Mouse (Mus musculus) MEL (cell line): ENCODE measurements around the gene Slc22a23. TPM values are rescaled to one million over a fixed set of nuclear protein-coding genes. Genes with fewer than 3 reads are reported as not detected.

Experiments
- DNase-seq: peaks from one replicate; pipeline ENCODE4 v3.0.0; 2011; ENCODE audit warnings: low read depth, low spot score
- H3K27ac ChIP-seq: 2 replicates; pipeline ENCODE4 v1.5.1; 2012; ENCODE audit warnings: low read depth, mild to moderate bottlenecking, control low read depth, low read length, moderate library complexity; ENCODE audit not compliant: control insufficient read depth
- H3K27me3 ChIP-seq, 2 experiments: fragments of 150-350 bp in 1 of 2; sonication (generic) in 1 of 2; 2 replicates each; pipeline ENCODE4 v1.6.1; 2012; ENCODE audit warnings: low read length in 2 of 2, mild to moderate bottlenecking in 2 of 2, improper control_type of control experiment in 1 of 2, moderate library complexity in 1 of 2; ENCODE audit not compliant: insufficient read depth in 2 of 2, control insufficient read depth in 1 of 2
- H3K36me3 ChIP-seq, 2 experiments: 2 replicates each; pipeline ENCODE4 v1.6.1; 2012 to 2014; ENCODE audit warnings: low read length in 2 of 2, improper control_type of control experiment in 1 of 2, inconsistent platforms in 1 of 2, mild to moderate bottlenecking in 1 of 2; ENCODE audit not compliant: insufficient read depth in 2 of 2, control insufficient read depth in 1 of 2
- H3K4me1 ChIP-seq, 2 experiments: fragments of 150-350 bp in 1 of 2; sonication (generic) in 1 of 2; 2 replicates each; pipeline ENCODE4 v1.6.1; 2012; ENCODE audit warnings: low read length in 2 of 2, improper control_type of control experiment in 1 of 2, mild to moderate bottlenecking in 1 of 2; ENCODE audit not compliant: insufficient read depth in 2 of 2, control insufficient read depth in 1 of 2
- H3K4me3 ChIP-seq, 2 experiments: fragments of 150-350 bp in 1 of 2; sonication (generic) in 1 of 2; 2 replicates each; pipeline ENCODE4 v1.5.1; 2012; ENCODE audit warnings: low read depth in 2 of 2, low read length in 2 of 2, mild to moderate bottlenecking in 2 of 2, moderate library complexity in 2 of 2, control low read depth in 1 of 2, improper control_type of control experiment in 1 of 2; ENCODE audit not compliant: control insufficient read depth in 1 of 2, insufficient read depth in 1 of 2
- H3K79me2 ChIP-seq: 2 replicates; pipeline ENCODE4 v1.6.1; 2012; ENCODE audit warnings: mild to moderate bottlenecking, low read length, moderate library complexity; ENCODE audit not compliant: control insufficient read depth, poor library complexity, insufficient read depth
- H3K9ac ChIP-seq: 2 replicates; pipeline ENCODE4 v1.6.1; 2012; ENCODE audit warnings: low read depth, mild to moderate bottlenecking, control low read depth, low read length, moderate library complexity; ENCODE audit not compliant: control insufficient read depth, poor library complexity, severe bottlenecking
- H3K9me3 ChIP-seq: fragments of 150-350 bp; sonication (generic); replicated peaks from 2 replicates; pipeline ENCODE4 v1.6.1; 2012; ENCODE audit warnings: mild to moderate bottlenecking, low read length, improper control_type of control experiment, moderate library complexity; ENCODE audit not compliant: insufficient read depth
- BHLHE40 ChIP-seq: IDR thresholded peaks from 2 replicates; pipeline ENCODE4 v1.6.1; 2012; ENCODE audit warnings: low read depth, mild to moderate bottlenecking, inconsistent platforms, low read length, improper control_type of control experiment, borderline replicate concordance
- CHD1 ChIP-seq: IDR thresholded peaks from 2 replicates; pipeline ENCODE4 v1.6.1; 2012; ENCODE audit warnings: low read depth, mild to moderate bottlenecking, inconsistent platforms, low read length, improper control_type of control experiment
- CHD2 ChIP-seq: IDR thresholded peaks from 2 replicates; pipeline ENCODE4 v1.6.1; 2011; ENCODE audit warnings: low read length, improper control_type of control experiment
- CTCF ChIP-seq, 3 experiments: IDR thresholded peaks in 2 of 3; conservative IDR thresholded peaks in 1 of 3; 2 replicates each; pipeline ENCODE4 v1.5.1; 2011 to 2012; ENCODE audit warnings: low read length in 3 of 3, low read depth in 2 of 3, mild to moderate bottlenecking in 2 of 3, improper control_type of control experiment in 1 of 3, inconsistent platforms in 1 of 3, mixed read lengths in 1 of 3, moderate library complexity in 1 of 3; ENCODE audit not compliant: control insufficient read depth in 1 of 3, insufficient read depth in 1 of 3, poor library complexity in 1 of 3, severe bottlenecking in 1 of 3
- E2F4 ChIP-seq: IDR thresholded peaks from 2 replicates; pipeline ENCODE4 v1.6.1; 2011; ENCODE audit warnings: low read depth, low read length, improper control_type of control experiment, borderline replicate concordance
- EP300 ChIP-seq, 2 experiments: IDR thresholded peaks; 2 replicates each; pipeline ENCODE4 v1.6.1; 2011; ENCODE audit warnings: improper control_type of control experiment in 2 of 2, low read length in 2 of 2, low read depth in 1 of 2, mild to moderate bottlenecking in 1 of 2
- ETS1 ChIP-seq: IDR thresholded peaks from 2 replicates; pipeline ENCODE4 v1.6.1; 2012; ENCODE audit warnings: low read depth, mild to moderate bottlenecking, inconsistent platforms, low read length, improper control_type of control experiment, moderate library complexity
- HCFC1 ChIP-seq: IDR thresholded peaks from 2 replicates; pipeline ENCODE4 v1.6.1; 2012; ENCODE audit warnings: low read depth, mild to moderate bottlenecking, inconsistent platforms, low read length, improper control_type of control experiment, moderate library complexity
- JUND ChIP-seq: IDR thresholded peaks from 2 replicates; pipeline ENCODE4 v1.6.1; 2011; ENCODE audit warnings: low read depth, mild to moderate bottlenecking, improper control_type of control experiment, low read length
- KAT2A ChIP-seq: conservative IDR thresholded peaks from 2 replicates; pipeline ENCODE4 v1.6.1; 2012; ENCODE audit warnings: low read depth, low read length, improper control_type of control experiment, inconsistent platforms
- MAFK ChIP-seq: IDR thresholded peaks from 2 replicates; pipeline ENCODE4 v1.6.1; 2011; ENCODE audit warnings: low read depth, mild to moderate bottlenecking, low read length, improper control_type of control experiment, borderline replicate concordance
- MYC ChIP-seq: IDR thresholded peaks from 2 replicates; pipeline ENCODE4 v1.6.1; 2011; ENCODE audit warnings: low read depth, mild to moderate bottlenecking, low read length, improper control_type of control experiment, moderate library complexity
- NELFE ChIP-seq: IDR thresholded peaks from 2 replicates; pipeline ENCODE4 v1.6.1; 2011; ENCODE audit warnings: low read depth, low read length, improper control_type of control experiment
- POLR2AphosphoS5 ChIP-seq: IDR thresholded peaks from 2 replicates; pipeline ENCODE4 v1.6.1; 2012; ENCODE audit warnings: low read depth, borderline replicate concordance, mild to moderate bottlenecking, inconsistent platforms, low read length, moderate library complexity, mixed read lengths
- RAD21 ChIP-seq: IDR thresholded peaks from 2 replicates; pipeline ENCODE4 v1.6.1; 2011; ENCODE audit warnings: mild to moderate bottlenecking, low read depth, low read length, improper control_type of control experiment
- SIN3A ChIP-seq: IDR thresholded peaks from 2 replicates; pipeline ENCODE4 v1.6.1; 2012; ENCODE audit warnings: low read length, improper control_type of control experiment, inconsistent platforms
- SMC3 ChIP-seq: IDR thresholded peaks from 2 replicates; pipeline ENCODE4 v1.6.1; 2011; ENCODE audit warnings: low read depth, low read length, improper control_type of control experiment
- TAL1 ChIP-seq: IDR thresholded peaks from 2 replicates; pipeline ENCODE4 v1.6.1; 2012; ENCODE audit warnings: mild to moderate bottlenecking, inconsistent platforms, low read length, moderate library complexity, mixed read lengths
- TCF12 ChIP-seq: IDR thresholded peaks from 2 replicates; pipeline ENCODE4 v1.6.1; 2014; ENCODE audit warnings: low read depth, mild to moderate bottlenecking, inconsistent platforms, low read length, improper control_type of control experiment, moderate library complexity
- ZC3H11A ChIP-seq: IDR thresholded peaks from 2 replicates; pipeline ENCODE4 v1.6.1; 2012; ENCODE audit warnings: low read depth, mild to moderate bottlenecking, inconsistent platforms, low read length, improper control_type of control experiment
- ZNF384 ChIP-seq: IDR thresholded peaks from 2 replicates; pipeline ENCODE4 v1.6.1; 2012; ENCODE audit warnings: low read depth, mild to moderate bottlenecking, inconsistent platforms, low read length, improper control_type of control experiment
- polyA plus RNA-seq, 2 experiments: library from polyadenylated mRNA; stranded (reverse) in 1 of 2; unstranded in 1 of 2; fragments of >175 nt in 1 of 2; fragments of >200 nt in 1 of 2; gene quantifications; 2 replicates each; pipeline versions ENCODE4 v1.2.1 to v1.2.4; 2012; ENCODE audit warnings: low replicate concordance in 2 of 2, low read depth in 1 of 2; ENCODE audit not compliant: insufficient read length in 2 of 2, insufficient read depth in 1 of 2, missing spikeins in 1 of 2
- total RNA-seq: library from RNA; depleted of rRNA; stranded (reverse); fragments of 300-350 nt; gene quantifications from 2 replicates; pipeline ENCODE4 v1.2.3, GENCODE M21; 2012

Gene Slc22a23
- total and polyA plus RNA-seq, 3 experiments: 22.2 to 24.3 TPM; not detected in 1

- Histone ChIP-seq H3K4me3 (no peak overlapping the region), H3K9ac (no peak overlapping the region), H3K36me3 (peaks cover 0 to 9% of the 10 kb centered on the region in 2 experiments; a peak in 2 of 4 replicates), H3K4me1 (no peaks in the 10 kb centered on the region), H3K27me3 (no peaks in the 10 kb centered on the region), H3K9me3 (no peaks in the 10 kb centered on the region), H3K79me2 (no peaks in the 10 kb centered on the region), H3K27ac (no peak overlapping the region)
- DNase-seq: no peak
- TF ChIP-seq SIN3A: no peak
- TF ChIP-seq CHD2: no peak
- no peak for TF ChIP-seq JUND
- no peak for TF ChIP-seq ZNF384
- TF ChIP-seq BHLHE40: no peak
- TF ChIP-seq EP300 (IDR thresholded peaks at IDR 0.05; ENCODE audit: low read depth in 1 of 2, low read length in 2 of 2): no peak
- no peak for TF ChIP-seq KAT2A
- no peak for TF ChIP-seq HCFC1
- no peak for TF ChIP-seq MYC
- no peak for TF ChIP-seq E2F4
- no peak for TF ChIP-seq ETS1
These were observed 130.1 kb downstream of the Slc22a23 start for GRCm38 (mm10) chr13:34214855-34215254.

- no peak for TF ChIP-seq KAT2A
- no peak for TF ChIP-seq EP300 (IDR thresholded peaks at IDR 0.05; ENCODE audit: low read depth in 1 of 2, low read length in 2 of 2)
- no peak for TF ChIP-seq TCF12
- no peak for TF ChIP-seq CHD1
- TF ChIP-seq ZNF384: no peak
- TF ChIP-seq MAFK: no peak
- no peak for TF ChIP-seq SMC3
- no peak for TF ChIP-seq CTCF (IDR thresholded peaks at IDR 0.05 in 2 of 3, conservative IDR thresholded peaks at IDR 0.05 in 1 of 3; ENCODE audit: control insufficient read depth in 1 of 3, insufficient read depth in 1 of 3, low read depth in 2 of 3, low read length in 3 of 3, poor library complexity in 1 of 3, severe bottlenecking in 1 of 3)
- TF ChIP-seq ZC3H11A: no peak
- TF ChIP-seq RAD21: no peak
- no peak for TF ChIP-seq JUND
- no peak for TF ChIP-seq POLR2AphosphoS5
- TF ChIP-seq TAL1: no peak
- no peak for TF ChIP-seq MYC
- TF ChIP-seq NELFE: no peak
These were observed 132.2 kb downstream of the Slc22a23 start for GRCm38 (mm10) chr13:34212735-34213212.

More at GRCm38 (mm10) chr13:34212735-34213212, 132.2 kb downstream of the Slc22a23 start:
- Histone ChIP-seq H3K36me3 (peaks cover 0 to 5% of the 10 kb centered on the region in 2 experiments; a peak in 2 of 4 replicates), H3K79me2 (no peaks in the 10 kb centered on the region), H3K27me3 (no peaks in the 10 kb centered on the region), H3K4me1 (no peaks in the 10 kb centered on the region), H3K9me3 (no peaks in the 10 kb centered on the region), H3K4me3 (no peak overlapping the region), H3K27ac (no peak overlapping the region), H3K9ac (no peak overlapping the region)
- no peak for DNase-seq
